Mouse (Mus musculus) cerebellum, adult 2 months (tissue): ENCODE results near the gene Gm39566. TPM values are rescaled to one million over a fixed set of nuclear protein-coding genes. Genes with fewer than 3 reads are reported as not detected.
A peak's percentile ranks its signal among the peaks of the same experiment; 100 is the strongest.

ENCODE experiments used
- DNase-seq, 2 experiments: peaks; one replicate each; pipeline ENCODE4 v3.0.0; 2021
- H3K27ac ChIP-seq: fragments of 200-500 bp; 2 replicates; pipeline ENCODE4 v1.5.1; 2012; ENCODE audit warnings: low read length, control low read depth, inconsistent platforms; ENCODE audit not compliant: insufficient read depth
- H3K27me3 ChIP-seq: fragments of 200-500 bp; 2 replicates; pipeline ENCODE4 v1.6.1; 2012; ENCODE audit warnings: inconsistent platforms, mild to moderate bottlenecking, low read length, moderate library complexity; ENCODE audit not compliant: control insufficient read depth, insufficient read depth
- H3K4me1 ChIP-seq: fragments of 200-500 bp; 2 replicates; pipeline ENCODE4 v1.6.1; 2011; ENCODE audit warnings: low read length; ENCODE audit not compliant: control insufficient read depth, insufficient read depth
- H3K4me3 ChIP-seq: fragments of 200-500 bp; replicated peaks from 2 replicates; pipeline ENCODE3; 2011; ENCODE audit warnings: mild to moderate bottlenecking, low read depth, low read length, control low read depth; ENCODE audit not compliant: insufficient read depth
- CTCF ChIP-seq: fragments of 200-500 bp; IDR thresholded peaks from 2 replicates; pipeline ENCODE4 v1.5.1; 2011; ENCODE audit warnings: low read depth, mild to moderate bottlenecking, control low read depth, low read length, moderate library complexity, borderline replicate concordance; ENCODE audit not compliant: insufficient read depth
- POLR2A ChIP-seq: fragments of 200-500 bp; IDR thresholded peaks from 2 replicates; pipeline ENCODE4 v1.6.1; 2011; ENCODE audit warnings: low read length, control low read depth, borderline replicate concordance; ENCODE audit not compliant: insufficient read depth
- WGBS: fragments of 180-500 bp; shearing (Covaris S2); methylation state at CpG from one replicate; pipeline ENCODE4 v1.1.7; 2018; 5-methylcytosine and 5-hydroxymethylcytosine counted together
- polyA plus RNA-seq: library from polyadenylated mRNA; depleted of rRNA; stranded (reverse); fragments of >200 nt; gene quantifications from 2 replicates; pipeline ENCODE4 v1.2.3, GENCODE M21; 2012; rRNA removed

The Gm39566 gene
- polyA plus RNA-seq, 1 experiment, result not detected

GRCm38 (mm10) chr11:69765221-69766125 is 49.6 kb downstream of the Gm39566 start, which contains the start of gene Zbtb4:
Gene Zbtb4 (plus strand): TSS chr11:69765912.
- Histone ChIP-seq H3K4me1 (peaks cover 22% of the 10 kb centered on the region), H3K4me3 (peak within 1 kb of the TSS; percentile 93), H3K27me3 (no peaks in the 10 kb centered on the region), H3K27ac (peak within 1 kb of the TSS; percentile 99)
- 9% methylated on average over 40 of the region's 55 CpGs for whole genome bisulfite sequencing
- peak; percentile 68 to 73 for DNase-seq
- TF ChIP-seq CTCF (no peak), POLR2A (0 out of 2 replicates have a peak, but pooled peaks have one; percentile 52)

- Histone ChIP-seq H3K27ac (no peak overlapping the region), H3K27me3 (no peaks in the 10 kb centered on the region), H3K4me1 (peaks cover 22% of the 10 kb centered on the region), H3K4me3 (no peak overlapping the region)
- no peak for TF ChIP-seq POLR2A
- no peak for TF ChIP-seq CTCF
- WGBS, result 70% methylated on average over 7 of the region's 7 CpGs
- DNase-seq, result no peak
These were observed 51.5 kb downstream of the Gm39566 start for GRCm38 (mm10) chr11:69763551-69763950.

GRCm38 (mm10) chr11:69761868-69762267 is 53.2 kb downstream of the Gm39566 start, which contains the start of gene Slc35g3:
Gene Slc35g3 (minus strand): TSS chr11:69761968.
- peaks cover 16% of the 10 kb centered on the region for H3K4me1 ChIP-seq
- 83% methylated on average over 1 of the region's 1 CpGs for WGBS
- no peaks in the 10 kb centered on the region for H3K27me3 ChIP-seq
- H3K4me3 ChIP-seq, result no peak within 1 kb of the TSS
- H3K27ac ChIP-seq, result 0 out of 2 replicates have a peak within 1 kb of the TSS, but pooled peaks have one; percentile 93
- TF ChIP-seq POLR2A, result no peak
- no peak for TF ChIP-seq CTCF
- no peak for DNase-seq

Other genes starting within 250 kb of the Gm39566 start
- 18.6 and 18.8 TPM in 2 replicates for gene Wrap53, start 235.0 kb downstream of the Gm39566 start, polyA plus RNA-seq
- 34.7 and 35.6 TPM in 2 replicates for gene Trp53, start 234.9 kb downstream of the Gm39566 start, polyA plus RNA-seq
- gene Atp1b2, start 209.4 kb downstream of the Gm39566 start, polyA plus RNA-seq, result 890 and 950 TPM in 2 replicates
- gene Shbg, start 197.4 kb downstream of the Gm39566 start, polyA plus RNA-seq, result 0.11 TPM in 2 replicates
- gene Sat2, start 193.3 kb downstream of the Gm39566 start, polyA plus RNA-seq, result 32.4 and 33.5 TPM in 2 replicates
- 176 and 183 TPM in 2 replicates for gene Fxr2, start 182.3 kb downstream of the Gm39566 start, polyA plus RNA-seq
- gene Sox15, start 160.0 kb downstream of the Gm39566 start, polyA plus RNA-seq, result not detected in 2 replicates
- gene Mpdu1, start 152.7 kb downstream of the Gm39566 start, polyA plus RNA-seq, result 115 and 120 TPM in 2 replicates
- gene Cd68, start 149.1 kb downstream of the Gm39566 start, polyA plus RNA-seq, result 3.7 and 4.5 TPM in 2 replicates
- gene Eif4a1, start 142.9 kb downstream of the Gm39566 start, polyA plus RNA-seq, result 316 and 321 TPM in 2 replicates
- 110 and 152 TPM in 2 replicates for gene Senp3, start 133.2 kb downstream of the Gm39566 start, polyA plus RNA-seq
- gene Tnfsf13, start 129.5 kb downstream of the Gm39566 start, polyA plus RNA-seq, result 4.8 and 4.9 TPM in 2 replicates
- 31.2 and 35.3 TPM in 2 replicates for gene Tnfsf12, start 119.4 kb downstream of the Gm39566 start, polyA plus RNA-seq
- 3.3 and 4.2 TPM in 2 replicates for gene Tnfsfm13, start 119.2 kb downstream of the Gm39566 start, polyA plus RNA-seq
- gene Polr2a, start 56.7 kb downstream of the Gm39566 start, polyA plus RNA-seq, result 35.3 and 42.3 TPM in 2 replicates
- not detected in 2 replicates for gene Slc35g3, start 53.3 kb downstream of the Gm39566 start, polyA plus RNA-seq
- 69.8 and 71.1 TPM in 2 replicates for gene Zbtb4, start 49.4 kb downstream of the Gm39566 start, polyA plus RNA-seq
- gene Chrnb1, start 19.4 kb downstream of the Gm39566 start, polyA plus RNA-seq, result 1.6 and 2.9 TPM in 2 replicates
- gene Fgf11, start 13.4 kb downstream of the Gm39566 start, polyA plus RNA-seq, result 47.0 and 49.4 TPM in 2 replicates
- 0.28 and 0.36 TPM in 2 replicates for gene Tmem102, start 9.7 kb downstream of the Gm39566 start, polyA plus RNA-seq
- gene Spem2, start 3.2 kb upstream of the Gm39566 start, polyA plus RNA-seq, result not detected in 2 replicates
- 1.4 TPM in 2 replicates for gene Spem1, start 6.9 kb upstream of the Gm39566 start, polyA plus RNA-seq
- 116 and 122 TPM in 2 replicates for gene Nlgn2, start 22.5 kb upstream of the Gm39566 start, polyA plus RNA-seq
- gene Tmem256, start 23.2 kb upstream of the Gm39566 start, polyA plus RNA-seq, result 200 and 210 TPM in 2 replicates
- 34.2 and 36.9 TPM in 2 replicates for gene Plscr3, start 31.1 kb upstream of the Gm39566 start, polyA plus RNA-seq
- 0.21 and 0.39 TPM in 2 replicates for gene Tnk1, start 43.4 kb upstream of the Gm39566 start, polyA plus RNA-seq
- gene Tmem95, start 62.7 kb upstream of the Gm39566 start, polyA plus RNA-seq, result not detected in 2 replicates
- 1.9 and 2.2 TPM in 2 replicates for gene Kctd11, start 66.1 kb upstream of the Gm39566 start, polyA plus RNA-seq
- gene Acap1, start 80.2 kb upstream of the Gm39566 start, polyA plus RNA-seq, result 0.18 and 0.24 TPM in 2 replicates
- gene 2810408A11Rik, start 85.7 kb upstream of the Gm39566 start, polyA plus RNA-seq, result 0.36 and 0.43 TPM in 2 replicates
- gene Neurl4, start 85.8 kb upstream of the Gm39566 start, polyA plus RNA-seq, result 119 and 128 TPM in 2 replicates
- 78.9 and 87.5 TPM in 2 replicates for gene Gps2, start 98.6 kb upstream of the Gm39566 start, polyA plus RNA-seq
- 514 and 533 TPM in 2 replicates for gene Eif5a, start 106.7 kb upstream of the Gm39566 start, polyA plus RNA-seq
- gene Ybx2, start 120.5 kb upstream of the Gm39566 start, polyA plus RNA-seq, result 16.5 and 16.8 TPM in 2 replicates
- 5.9 and 7.2 TPM in 2 replicates for gene Slc2a4, start 132.9 kb upstream of the Gm39566 start, polyA plus RNA-seq
- 0.33 TPM in 1 of 2 replicates, not detected in the other for gene Cldn7, start 149.5 kb upstream of the Gm39566 start, polyA plus RNA-seq
- gene Ctdnep1, start 165.9 kb upstream of the Gm39566 start, polyA plus RNA-seq, result 93.9 and 108 TPM in 2 replicates
- 106 and 109 TPM in 2 replicates for gene Elp5, start 167.2 kb upstream of the Gm39566 start, polyA plus RNA-seq
- gene Gabarap, start 175.8 kb upstream of the Gm39566 start, polyA plus RNA-seq, result 344 and 366 TPM in 2 replicates
- gene Phf23, start 180.5 kb upstream of the Gm39566 start, polyA plus RNA-seq, result 41.8 and 44.4 TPM in 2 replicates
- gene Dvl2, start 185.3 kb upstream of the Gm39566 start, polyA plus RNA-seq, result 27.2 and 28.9 TPM in 2 replicates
- gene Acadvl, start 200.1 kb upstream of the Gm39566 start, polyA plus RNA-seq, result 104 and 112 TPM in 2 replicates
- gene Dlg4, start 201.6 kb upstream of the Gm39566 start, polyA plus RNA-seq, result 352 and 374 TPM in 2 replicates
- 13.8 and 17.1 TPM in 2 replicates for gene Asgr1, start 238.8 kb upstream of the Gm39566 start, polyA plus RNA-seq